Mouse (Mus musculus) liver, embryonic 14.5 days (tissue): ENCODE results near the gene Thap7.

Experiments
- CTCF ChIP-seq: IDR thresholded peaks from 2 replicates; pipeline ENCODE4 v1.5.1; 2016; ENCODE audit warnings: antibody characterized with exemption, low read depth, control low read depth
- EP300 ChIP-seq: IDR thresholded peaks from 2 replicates; pipeline ENCODE4 v1.6.1; 2016; ENCODE audit warnings: antibody characterized with exemption, low read depth

DNA sequence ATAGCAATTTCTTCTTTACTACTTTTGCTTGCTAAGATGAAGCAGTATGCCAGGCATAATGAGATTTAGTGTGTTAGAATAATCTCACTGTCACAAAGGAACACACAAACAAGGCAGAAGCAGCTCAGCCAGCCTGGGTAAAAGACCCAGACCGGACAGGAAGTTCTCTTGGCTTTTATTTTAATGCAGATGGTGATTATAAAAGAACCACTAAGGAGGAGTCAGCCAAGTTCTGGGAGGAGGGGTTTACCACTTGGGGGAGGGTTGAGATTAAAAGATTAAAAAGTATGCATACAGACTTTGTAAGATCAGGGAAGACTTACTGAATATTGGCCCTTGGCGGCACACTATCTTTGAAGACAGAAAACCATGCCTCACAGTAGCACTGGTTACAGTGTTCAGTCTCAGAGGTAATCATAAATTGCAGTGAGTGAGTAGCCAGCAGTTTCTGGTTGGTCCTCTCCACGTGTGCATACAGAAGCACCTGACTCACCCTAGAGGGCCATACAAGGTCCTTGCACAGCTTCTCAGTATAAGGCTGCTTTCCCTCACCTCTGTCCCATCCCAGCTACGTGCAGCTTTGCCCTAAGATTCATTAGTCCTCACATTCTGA is 52.5 kb downstream of the Thap7 start:
- no peak for TF ChIP-seq CTCF
- TF ChIP-seq EP300 = no peak
